Mouse (Mus musculus): ENCODE data around the gene Ulk1. TPM values are rescaled to one million over a fixed set of nuclear protein-coding genes. Genes with fewer than 3 reads are reported as not detected.

The Ulk1 gene
- polyA plus RNA-seq, 1 experiment, result 13.6 TPM

DNA sequence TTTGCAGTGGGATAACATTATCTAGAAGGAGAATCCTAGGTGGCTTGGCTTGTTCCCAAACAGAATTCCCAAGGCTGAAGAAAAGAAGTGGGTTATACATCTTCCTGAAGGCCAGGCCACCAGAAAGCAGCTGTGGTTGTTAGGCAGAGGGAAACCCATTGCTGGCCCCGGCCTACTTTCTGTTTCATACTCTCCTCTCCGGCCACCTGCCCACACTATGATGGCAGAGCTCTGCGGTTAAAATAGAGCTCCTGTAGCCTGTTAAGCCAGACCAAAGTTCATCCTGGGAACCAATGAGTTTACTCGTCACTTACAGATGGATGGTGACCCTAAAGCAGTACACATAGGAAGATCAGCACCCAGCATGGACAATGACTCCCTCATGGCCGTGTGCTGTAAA lies 17.7 kb upstream of the Ulk1 start:
- TF ChIP-seq CEBPB (IDR thresholded peaks at IDR 0.05; ENCODE audit: low read depth) (no peak), MYOG (IDR thresholded peaks at IDR 0.05; ENCODE audit: control insufficient read depth, extremely low read depth, insufficient read length) (no peak), USF1 (IDR thresholded peaks at IDR 0.05; ENCODE audit: low read depth) (no peak), MAX (IDR thresholded peaks at IDR 0.05) (no peak), MYOD1 (IDR thresholded peaks at IDR 0.05; ENCODE audit: control insufficient read depth, insufficient read length, low read depth) (no peak), FOSL1 (IDR thresholded peaks at IDR 0.05; ENCODE audit: insufficient read depth, low read length, poor library complexity, severe bottlenecking) (no peak), CTCF (IDR thresholded peaks at IDR 0.05; ENCODE audit: control insufficient read depth, insufficient read depth, insufficient read length) (no peak)
- Histone ChIP-seq H3K79me3 (ENCODE audit: low read depth) (no peaks in the 10 kb centered on the region), H3ac (ENCODE audit: control insufficient read depth, insufficient read length, low read depth) (no peak overlapping the region), H3K27me3 (ENCODE audit: control insufficient read depth, insufficient read depth, insufficient read length) (peaks cover 4% of the 10 kb centered on the region), H3K4me3 (ENCODE audit: insufficient read depth, poor library complexity, severe bottlenecking) (no peak overlapping the region), H3K79me2 (ENCODE audit: control insufficient read depth, insufficient read depth) (no peaks in the 10 kb centered on the region), H3K36me3 (ENCODE audit: control insufficient read depth, insufficient read depth) (no peaks in the 10 kb centered on the region)

GRCm38 (mm10) chr5:110826781-110827495 lies 17.0 kb upstream of the Ulk1 start:
- Histone ChIP-seq H3K79me3 (ENCODE audit: low read depth) (no peaks in the 10 kb centered on the region), H3K36me3 (ENCODE audit: control insufficient read depth, insufficient read depth) (no peaks in the 10 kb centered on the region), H3K4me3 (ENCODE audit: insufficient read depth, poor library complexity, severe bottlenecking) (no peak overlapping the region), H3K79me2 (ENCODE audit: control insufficient read depth, insufficient read depth) (no peaks in the 10 kb centered on the region), H3ac (ENCODE audit: control insufficient read depth, insufficient read length, low read depth) (no peak overlapping the region), H3K27me3 (ENCODE audit: control insufficient read depth, insufficient read depth, insufficient read length) (peaks cover 4% of the 10 kb centered on the region)
- TF ChIP-seq MYOD1 (IDR thresholded peaks at IDR 0.05; ENCODE audit: control insufficient read depth, insufficient read length, low read depth) (no peak), FOSL1 (IDR thresholded peaks at IDR 0.05; ENCODE audit: insufficient read depth, low read length, poor library complexity, severe bottlenecking) (no peak), USF1 (IDR thresholded peaks at IDR 0.05; ENCODE audit: low read depth) (no peak), CTCF (IDR thresholded peaks at IDR 0.05; ENCODE audit: control insufficient read depth, insufficient read depth, insufficient read length) (no peak), CEBPB (IDR thresholded peaks at IDR 0.05; ENCODE audit: low read depth) (no peak), MAX (IDR thresholded peaks at IDR 0.05) (no peak), MYOG (IDR thresholded peaks at IDR 0.05; ENCODE audit: control insufficient read depth, extremely low read depth, insufficient read length) (no peak)

GRCm38 (mm10) chr5:110824421-110824820 lies 14.5 kb upstream of the Ulk1 start:
- H3K27me3 ChIP-seq (ENCODE audit: control insufficient read depth, insufficient read depth, insufficient read length), result peaks cover 9% of the 10 kb centered on the region
- no peaks in the 10 kb centered on the region for H3K36me3 ChIP-seq (ENCODE audit: control insufficient read depth, insufficient read depth)
- H3K79me2 ChIP-seq (ENCODE audit: control insufficient read depth, insufficient read depth), result no peaks in the 10 kb centered on the region
- no peak overlapping the region for H3ac ChIP-seq (ENCODE audit: control insufficient read depth, insufficient read length, low read depth)
- H3K79me3 ChIP-seq (ENCODE audit: low read depth), result no peaks in the 10 kb centered on the region
- no peak overlapping the region for H3K4me3 ChIP-seq (ENCODE audit: insufficient read depth, poor library complexity, severe bottlenecking)
- TF ChIP-seq MYOD1 (IDR thresholded peaks at IDR 0.05; ENCODE audit: control insufficient read depth, insufficient read length, low read depth) (no peak), CEBPB (IDR thresholded peaks at IDR 0.05; ENCODE audit: low read depth) (no peak)

GRCm38 (mm10) chr5:110808821-110809666 lies 853 bp downstream of the Ulk1 start:
- peak overlapping the region; percentile 87 for H3ac ChIP-seq (ENCODE audit: control insufficient read depth, insufficient read length, low read depth)
- H3K79me3 ChIP-seq (ENCODE audit: low read depth), result peaks cover 9% of the 10 kb centered on the region
- TF ChIP-seq MYOG (IDR thresholded peaks at IDR 0.05; ENCODE audit: control insufficient read depth, extremely low read depth, insufficient read length) (no peak), FOSL1 (IDR thresholded peaks at IDR 0.05; ENCODE audit: insufficient read depth, low read length, poor library complexity, severe bottlenecking) (no peak), USF1 (IDR thresholded peaks at IDR 0.05; ENCODE audit: low read depth) (no peak), MAX (IDR thresholded peaks at IDR 0.05) (no peak), MYOD1 (IDR thresholded peaks at IDR 0.05; ENCODE audit: control insufficient read depth, insufficient read length, low read depth) (no peak), CTCF (IDR thresholded peaks at IDR 0.05; ENCODE audit: control insufficient read depth, insufficient read depth, insufficient read length) (no peak), CEBPB (IDR thresholded peaks at IDR 0.05; ENCODE audit: low read depth) (no peak)
- no peaks in the 10 kb centered on the region for H3K36me3 ChIP-seq (ENCODE audit: control insufficient read depth, insufficient read depth)
- no peaks in the 10 kb centered on the region for H3K27me3 ChIP-seq (ENCODE audit: control insufficient read depth, insufficient read depth, insufficient read length)
- peaks cover 31% of the 10 kb centered on the region for H3K79me2 ChIP-seq (ENCODE audit: control insufficient read depth, insufficient read depth)
- peak overlapping the region; percentile 64 for H3K4me3 ChIP-seq (ENCODE audit: insufficient read depth, poor library complexity, severe bottlenecking)

DNA sequence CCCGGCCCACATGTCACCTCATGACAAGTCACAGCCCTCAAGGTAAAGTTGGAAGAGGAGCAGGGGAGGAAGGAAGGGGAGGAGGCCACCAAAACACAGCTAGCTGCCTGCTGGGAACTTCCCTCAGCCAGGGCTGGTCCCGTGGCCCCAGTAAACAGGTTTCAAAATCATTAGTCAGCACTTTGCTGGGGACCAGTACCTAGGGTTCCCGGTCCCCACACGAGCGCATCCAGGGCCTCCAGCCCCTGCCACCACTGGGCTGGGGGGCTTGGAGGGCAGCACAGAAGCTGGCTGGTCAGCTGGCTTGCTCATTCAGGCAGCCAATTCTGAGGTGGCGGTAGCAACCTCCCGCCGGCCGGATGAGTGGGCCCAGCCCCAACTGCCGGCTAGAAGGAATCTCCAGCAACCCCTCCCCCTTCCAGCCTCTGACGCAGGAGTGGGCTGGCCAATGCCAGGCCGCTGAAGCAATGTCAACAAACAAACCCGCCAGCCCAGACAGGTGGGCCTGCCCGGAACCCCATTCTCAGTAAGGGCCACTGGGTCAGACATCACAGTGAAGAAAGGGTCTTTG lies 1.8 kb downstream of the Ulk1 start:
- no peak for TF ChIP-seq USF1 (IDR thresholded peaks at IDR 0.05; ENCODE audit: low read depth)
- TF ChIP-seq MAX (IDR thresholded peaks at IDR 0.05), result no peak
- no peak for TF ChIP-seq MYOD1 (IDR thresholded peaks at IDR 0.05; ENCODE audit: control insufficient read depth, insufficient read length, low read depth)
- no peak for TF ChIP-seq MYOG (IDR thresholded peaks at IDR 0.05; ENCODE audit: control insufficient read depth, extremely low read depth, insufficient read length)
- TF ChIP-seq CTCF (IDR thresholded peaks at IDR 0.05; ENCODE audit: control insufficient read depth, insufficient read depth, insufficient read length), result no peak
- TF ChIP-seq CEBPB (IDR thresholded peaks at IDR 0.05; ENCODE audit: low read depth), result no peak
- no peak for TF ChIP-seq FOSL1 (IDR thresholded peaks at IDR 0.05; ENCODE audit: insufficient read depth, low read length, poor library complexity, severe bottlenecking)
- peak overlapping the region; percentile 58 for H3ac ChIP-seq (ENCODE audit: control insufficient read depth, insufficient read length, low read depth)
- no peaks in the 10 kb centered on the region for H3K36me3 ChIP-seq (ENCODE audit: control insufficient read depth, insufficient read depth)
- H3K4me3 ChIP-seq (ENCODE audit: insufficient read depth, poor library complexity, severe bottlenecking), result peak overlapping the region; percentile 64
- H3K79me3 ChIP-seq (ENCODE audit: low read depth), result peaks cover 9% of the 10 kb centered on the region
- H3K79me2 ChIP-seq (ENCODE audit: control insufficient read depth, insufficient read depth), result peaks cover 31% of the 10 kb centered on the region
- H3K27me3 ChIP-seq (ENCODE audit: control insufficient read depth, insufficient read depth, insufficient read length), result no peaks in the 10 kb centered on the region
